1 mouse cellular context compared by ENCODE assay signal in the genomic region with DNA sequence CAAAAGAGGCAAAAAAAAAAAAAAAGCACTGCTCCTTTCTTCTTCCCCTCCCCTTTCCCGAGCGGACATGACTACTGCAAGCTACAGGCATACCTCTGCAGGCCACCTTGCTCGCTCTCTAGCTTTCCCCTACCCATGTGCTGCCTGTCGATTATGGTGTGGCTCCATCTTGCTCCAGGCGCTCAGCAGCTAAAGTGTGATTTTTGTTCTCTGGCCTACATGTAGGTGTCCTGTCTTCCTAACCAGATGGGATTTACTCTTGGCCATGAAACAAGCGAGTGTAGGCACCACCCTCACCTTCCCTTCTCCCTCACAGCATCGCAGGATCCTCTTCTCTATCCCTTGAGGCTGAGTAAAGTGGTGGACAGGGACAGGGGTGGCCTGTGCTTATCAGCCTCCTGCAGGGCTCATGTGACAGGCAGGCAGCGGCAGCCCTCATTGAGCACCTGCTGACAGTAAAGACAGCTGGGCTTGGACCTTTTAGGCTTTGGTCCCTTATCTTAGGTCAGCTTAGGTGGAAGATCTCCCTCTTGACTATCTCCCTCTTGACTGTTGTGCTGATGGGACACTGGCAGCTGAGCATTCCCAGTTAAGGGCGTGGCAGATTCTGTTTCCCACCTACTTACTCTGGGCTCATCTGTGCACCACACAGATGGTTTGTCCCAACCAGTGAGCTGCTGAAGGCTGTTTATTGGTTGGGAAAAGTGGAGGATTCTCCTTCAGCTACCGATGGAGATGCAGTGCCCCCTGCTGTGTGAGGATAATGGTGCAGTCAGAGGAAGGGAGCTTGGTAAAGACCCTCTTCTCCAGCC.
TF ChIP-seq lines count a peak whose summit lies in the region.

No protein-coding gene starts in this region.

TF ChIP-seq in myocyte, 11 proteins besides CTCF, POLR2A, EP300 and RAD21 (continued from another document):
- TF ChIP-seq POLR2AphosphoS2 (IDR thresholded peaks at IDR 0.05; ENCODE audit: insufficient read length, low read depth) (peak; percentile 68), USF1 (IDR thresholded peaks at IDR 0.05; ENCODE audit: low read depth) (no peak), TCF12 (IDR thresholded peaks at IDR 0.05; ENCODE audit: insufficient read depth, poor library complexity, severe bottlenecking) (peak; percentile 72), E2F4 (IDR thresholded peaks at IDR 0.05; ENCODE audit: insufficient read depth) (no peak), MYOG (IDR thresholded peaks at IDR 0.05; ENCODE audit: control insufficient read depth in 1 of 3, insufficient read depth in 1 of 3, insufficient read length in 2 of 3, low read depth in 2 of 3) (peak; percentile 90 to 98 (median 95))
